Mouse (Mus musculus): Measurements from ENCODE around the gene Mdn1.

Gene Mdn1

GRCm38 (mm10) chr4:32789020-32789419 is 132.1 kb downstream of the Mdn1 start:
- no peak for DNase-seq

- no peak for DNase-seq
Observed at GRCm38 (mm10) chr4:32798976-32799375, 142.1 kb downstream of the Mdn1 start.

- peak; percentile 85 to 86 for DNase-seq
Observed at GRCm38 (mm10) chr4:32799966-32800576, 143.2 kb downstream of the Mdn1 start, which contains the start of gene Lyrm2. Lyrm2 (plus strand) TSS chr4:32800253.

GRCm38 (mm10) chr4:32800577-32801170 is 143.8 kb downstream of the Mdn1 start:
- no peak for DNase-seq

- DNase-seq: no peak
Observed at GRCm38 (mm10) chr4:32817478-32817877, 160.6 kb downstream of the Mdn1 start.

- no peak for DNase-seq
Observed at GRCm38 (mm10) chr4:32820676-32821075, 163.8 kb downstream of the Mdn1 start.

- DNase-seq: no peak
Observed at GRCm38 (mm10) chr4:32824254-32824653, 167.3 kb downstream of the Mdn1 start.
